8 mouse cellular contexts compared by ENCODE assay signal in the genomic region with DNA sequence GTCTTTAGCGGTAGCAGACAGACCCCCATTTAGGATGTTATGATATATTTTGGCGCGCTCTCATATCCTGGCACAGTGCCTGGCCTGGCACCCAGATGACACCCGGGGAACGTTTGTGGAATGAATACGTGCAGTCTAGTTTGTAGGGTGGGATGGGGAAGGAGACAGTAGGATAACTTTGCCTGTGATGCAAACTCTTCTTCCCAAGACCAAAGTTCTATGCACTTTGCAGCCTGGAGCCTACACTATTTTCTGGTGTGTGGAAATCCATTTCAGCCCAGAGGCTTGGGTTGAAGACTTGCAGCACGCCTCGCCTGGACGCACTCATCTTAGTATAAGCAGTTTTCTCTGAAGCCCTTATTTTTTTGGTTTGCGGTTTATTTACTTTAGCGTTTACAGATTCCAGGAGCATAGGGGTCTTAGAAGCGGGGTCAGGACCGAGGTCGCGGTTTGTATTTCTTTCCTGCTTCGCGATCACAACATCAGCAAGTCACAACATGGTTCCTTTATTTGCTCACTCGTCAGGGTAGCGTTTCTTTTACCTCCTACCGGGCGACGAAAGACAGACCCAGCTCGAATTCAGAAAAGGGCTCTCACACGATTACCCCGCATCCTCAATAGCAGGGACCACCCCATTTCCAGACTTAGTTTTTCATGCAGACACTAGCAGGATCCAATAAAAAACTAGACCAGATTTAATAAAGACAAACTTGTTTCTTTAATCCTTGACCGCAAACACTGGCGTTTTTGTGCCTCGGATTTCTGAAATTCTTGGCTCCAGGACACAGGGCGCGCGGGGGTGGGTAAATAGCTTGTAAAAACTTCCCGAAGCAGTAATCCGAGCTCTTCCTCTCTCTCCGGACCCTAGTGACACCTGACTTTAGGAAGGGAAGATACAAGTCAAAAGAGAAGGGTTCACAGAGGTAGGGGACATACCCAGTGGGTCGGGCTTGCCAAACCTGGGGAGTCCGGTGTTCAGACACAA. TPM values are rescaled to one million over a fixed set of nuclear protein-coding genes. Genes with fewer than 3 reads are reported as not detected.
A peak's percentile ranks its signal among the peaks of the same experiment; 100 is the strongest.
DNase-seq lines count a peak whose midpoint lies in the region; ATAC-seq and TF ChIP-seq lines count a peak whose summit lies in the region.

No protein-coding gene starts in this region.

- peak; percentile 74 for DNase-seq in embryo, embryonic 10 days (ENCODE audit: low spot score)
- no peak for DNase-seq in embryo, embryonic 9.5 days (ENCODE audit: extremely low spot score)
- peak; percentile 51 for DNase-seq in cerebellum, adult 9-11 months
- DNase-seq in adrenal gland, adult 8-10 months: no peak

- peak overlapping the region; percentile 75 for H3K27ac ChIP-seq in heart, embryonic 15.5 days
- H3K27ac ChIP-seq in liver, embryonic 12.5 days: peak overlapping the region; percentile 56
- peak overlapping the region; percentile 50 for H3K27ac ChIP-seq in small intestine, adult 2 months (ENCODE audit: insufficient read depth, low read depth, low read length)

- no peaks in the 10 kb centered on the region for H3K9me3 ChIP-seq in heart, embryonic 15.5 days (replicated peaks)
- no peaks in the 10 kb centered on the region for H3K9me3 ChIP-seq in liver, embryonic 12.5 days (replicated peaks)

- no peaks in the 10 kb centered on the region for H3K79me2 ChIP-seq in C2C12 (ENCODE audit: control insufficient read depth, insufficient read depth)

- H3K4me1 ChIP-seq in heart, embryonic 15.5 days (replicated peaks): peaks cover 33% of the 10 kb centered on the region
- H3K4me1 ChIP-seq in liver, embryonic 12.5 days: peaks cover 36% of the 10 kb centered on the region
- no peaks in the 10 kb centered on the region; the same call in 1 of the 2 replicates for H3K4me1 ChIP-seq in small intestine, adult 2 months (ENCODE audit: control insufficient read depth, insufficient read depth, insufficient read length, low read length)

- peak overlapping the region; percentile 85 for H3K4me2 ChIP-seq in heart, embryonic 15.5 days
- peak overlapping the region; percentile 78 for H3K4me2 ChIP-seq in liver, embryonic 12.5 days

- 0 out of 2 replicates have a peak, but pooled peaks have one; percentile 0 for ATAC-seq in heart, embryonic 15.5 days (replicated peaks; ENCODE audit: insufficient number of reproducible peaks, insufficient read depth, low FRiP score, low read depth)
- no peak; the same call in 1 of the 2 replicates for ATAC-seq in liver, embryonic 12.5 days

- peaks cover 4% of the 10 kb centered on the region for H3K27me3 ChIP-seq in C2C12 (ENCODE audit: control insufficient read depth, insufficient read depth, insufficient read length)
- no peaks in the 10 kb centered on the region for H3K27me3 ChIP-seq in heart, embryonic 15.5 days
- no peaks in the 10 kb centered on the region for H3K27me3 ChIP-seq in liver, embryonic 12.5 days (replicated peaks)
- no peaks in the 10 kb centered on the region for H3K27me3 ChIP-seq in small intestine, adult 2 months (ENCODE audit: control insufficient read depth, insufficient read depth, low read length)

- H3K79me3 ChIP-seq in C2C12 (ENCODE audit: low read depth): no peaks in the 10 kb centered on the region

- H3K36me3 ChIP-seq in C2C12 (ENCODE audit: control insufficient read depth, insufficient read depth): no peaks in the 10 kb centered on the region
- H3K36me3 ChIP-seq in heart, embryonic 15.5 days: no peaks in the 10 kb centered on the region
- no peaks in the 10 kb centered on the region for H3K36me3 ChIP-seq in liver, embryonic 12.5 days
- H3K36me3 ChIP-seq in small intestine, adult 2 months (ENCODE audit: control insufficient read depth, insufficient read depth, low read length): 0 out of 2 replicates have a peak, but pooled peaks cover 1% of the 10 kb centered on the region

- H3K4me3 ChIP-seq in C2C12 (ENCODE audit: insufficient read depth, poor library complexity, severe bottlenecking): peak overlapping the region; percentile 61
- H3K4me3 ChIP-seq in heart, embryonic 15.5 days: peak overlapping the region; percentile 98
- peak overlapping the region; percentile 68 for H3K4me3 ChIP-seq in liver, embryonic 12.5 days
- peak overlapping the region; percentile 81 for H3K4me3 ChIP-seq in small intestine, adult 2 months (ENCODE audit: low read depth, low read length)

- 3% methylated on average over 36 of the region's 36 CpGs for WGBS in heart, embryonic 15.5 days
- 12% methylated on average over 36 of the region's 36 CpGs for WGBS in liver, embryonic 12.5 days (ENCODE audit: insufficient replicate concordance)
- WGBS in small intestine, adult 2 months: 2% methylated on average over 36 of the region's 36 CpGs

- H3K9ac ChIP-seq in heart, embryonic 15.5 days: peak overlapping the region; percentile 58
- H3K9ac ChIP-seq in liver, embryonic 12.5 days: peak overlapping the region; percentile 66

- H3ac ChIP-seq in C2C12 (ENCODE audit: control insufficient read depth, insufficient read length, low read depth): peak overlapping the region; percentile 65

- no peak for TF ChIP-seq POLR2A in small intestine, adult 2 months (IDR thresholded peaks at IDR 0.05; ENCODE audit: low read depth, low read length)

- no peak for TF ChIP-seq CTCF in C2C12 (IDR thresholded peaks at IDR 0.05; ENCODE audit: control insufficient read depth, insufficient read depth, insufficient read length)
- no peak for TF ChIP-seq CTCF in small intestine, adult 2 months (IDR thresholded peaks at IDR 0.05; ENCODE audit: extremely low read depth, insufficient read length, insufficient replicate concordance, low read depth, low read length)

TF ChIP-seq in C2C12, 6 proteins besides CTCF, POLR2A, EP300 and RAD21:
- no peak for TF ChIP-seq USF1 (IDR thresholded peaks at IDR 0.05; ENCODE audit: low read depth)
- TF ChIP-seq CEBPB (IDR thresholded peaks at IDR 0.05; ENCODE audit: low read depth): no peak
- TF ChIP-seq MYOG (IDR thresholded peaks at IDR 0.05; ENCODE audit: control insufficient read depth, extremely low read depth, insufficient read length): no peak
- TF ChIP-seq MYOD1 (IDR thresholded peaks at IDR 0.05; ENCODE audit: control insufficient read depth, insufficient read length, low read depth): no peak
- no peak for TF ChIP-seq FOSL1 (IDR thresholded peaks at IDR 0.05; ENCODE audit: insufficient read depth, low read length, poor library complexity, severe bottlenecking)
- TF ChIP-seq MAX (IDR thresholded peaks at IDR 0.05): no peak

RNA-seq across cellular contexts. Expression of gene Itpr1, which starts 0.7 kb away (rescaled TPM):
- 4.9 TPM for polyA plus RNA-seq in C2C12 (2012; fragmentation: generic; extraction: Trizol)
- polyA plus RNA-seq in heart, embryonic 15.5 days (2015; fragmentation: Nextera tagmentation; extraction: Ambion mirVana): 11.4 and 12.6 TPM in 2 replicates
- 5.4 and 5.7 TPM in 2 replicates for polyA plus RNA-seq in liver, embryonic 12.5 days (2016; fragmentation: Nextera tagmentation; extraction: Ambion mirVana)
- 4.4 and 4.7 TPM in 2 replicates for polyA plus RNA-seq in small intestine, adult 2 months (2012; rRNA removed)
- 100 to 1,000 TPM; 131 to 220 (median 161) TPM for total RNA-seq in adrenal gland, adult 8-10 months (2022)

RNA-seq across cellular contexts. Expression of gene Sumf1, which starts 26.8 kb away (rescaled TPM):
- polyA plus RNA-seq in C2C12 (2012; fragmentation: generic; extraction: Trizol): 19.6 TPM
- polyA plus RNA-seq in heart, embryonic 15.5 days (2015; fragmentation: Nextera tagmentation; extraction: Ambion mirVana): 19.4 and 23.1 TPM in 2 replicates
- polyA plus RNA-seq in liver, embryonic 12.5 days (2016; fragmentation: Nextera tagmentation; extraction: Ambion mirVana): 11.9 and 12.7 TPM in 2 replicates
- 24.7 and 36.2 TPM in 2 replicates for polyA plus RNA-seq in small intestine, adult 2 months (2012; rRNA removed)
- total RNA-seq in adrenal gland, adult 8-10 months (2022): 10 to 100 TPM; 50.4 to 58.0 (median 51.8) TPM

Comparison
In these comparisons a context has a peak if more than half of its experiments do, and no peak if none do; other contexts are left out.
1. DNase-seq: peak in embryo, embryonic 10 days (single experiment) and cerebellum, adult 9-11 months (single experiment); none in embryo, embryonic 9.5 days (single experiment) and adrenal gland, adult 8-10 months (single experiment).
2. Peak in every context shown above with its lines, with median percentiles within 50 percentile points of each other: H3K4me3 ChIP-seq and H3K27ac ChIP-seq.